ENCODE assay signal across 12 mouse cellular contexts in genomic region chr8:114455953-114456352, GRCm38 (mm10). TPM values are rescaled to one million over a fixed set of nuclear protein-coding genes. Genes with fewer than 3 reads are reported as not detected.
A peak's percentile ranks its signal among the peaks of the same experiment; 100 is the strongest.
DNase-seq lines count a peak whose midpoint lies in the region; ATAC-seq and TF ChIP-seq lines count a peak whose summit lies in the region.
"Had no signal": no experiment of that assay in that cellular context is flagged by ENCODE, and none has a peak within 500 bp of the region (broad histone marks: within the 10 kb centered on the region; RNA-seq: fewer than 3 reads in every experiment).

No protein-coding gene starts in this region.

- H3K36me3 ChIP-seq in ES-E14 (ENCODE audit: control insufficient read depth, insufficient read depth, low read length, poor library complexity, severe bottlenecking), result no peaks in the 10 kb centered on the region; the same call in 1 of the 2 replicates
- H3K36me3 ChIP-seq in heart, embryonic 12.5 days, result no peaks in the 10 kb centered on the region
- H3K36me3 ChIP-seq in hindbrain, embryonic 14.5 days (replicated peaks; ENCODE audit: control insufficient read depth, insufficient read depth), result no peaks in the 10 kb centered on the region
- H3K36me3 ChIP-seq: neural tube, embryonic 13.5 days had no signal

- H3K4me2 ChIP-seq in heart, embryonic 12.5 days, result peak overlapping the region; percentile 60
- no peak overlapping the region for H3K4me2 ChIP-seq in hindbrain, embryonic 14.5 days (replicated peaks)
- H3K4me2 ChIP-seq: neural tube, embryonic 13.5 days had no signal

- no peaks in the 10 kb centered on the region for H3K9me3 ChIP-seq in ES-E14 (ENCODE audit: control insufficient read depth, insufficient read depth, low read depth, low read length)
- no peaks in the 10 kb centered on the region for H3K9me3 ChIP-seq in heart, embryonic 12.5 days (replicated peaks)
- no peaks in the 10 kb centered on the region for H3K9me3 ChIP-seq in hindbrain, embryonic 14.5 days (ENCODE audit: control insufficient read depth, low read length)
- H3K9me3 ChIP-seq: neural tube, embryonic 13.5 days had no signal

- 32% methylated on average over 15 of the region's 15 CpGs for WGBS in heart, embryonic 12.5 days
- WGBS in hindbrain, embryonic 14.5 days, result 77% methylated on average over 15 of the region's 15 CpGs

- in situ Hi-C loops in ES-E14 (cut with MboI; ENCODE audit: low sequenced_read_pairs in 2 of 2, unreplicated experiment in 2 of 2), result no loop called here

- no peaks in the 10 kb centered on the region for H3K4me1 ChIP-seq in ES-E14 (ENCODE audit: control insufficient read depth in 2 of 2, insufficient read depth in 2 of 2, low read length in 2 of 2, poor library complexity in 1 of 2)
- peaks cover 23% of the 10 kb centered on the region for H3K4me1 ChIP-seq in heart, embryonic 12.5 days (replicated peaks)
- peaks cover 4% of the 10 kb centered on the region for H3K4me1 ChIP-seq in hindbrain, embryonic 14.5 days (replicated peaks; ENCODE audit: control insufficient read depth, insufficient read depth, low read length)

- H3K4me3 ChIP-seq in ES-E14 (ENCODE audit: insufficient read depth in 1 of 2, low read depth in 1 of 2, low read length in 2 of 2, poor library complexity in 1 of 2, severe bottlenecking in 1 of 2), result peak overlapping the region; percentile 23 to 51; a peak in 3 of 4 replicates
- peak overlapping the region; percentile 28; the same call in 1 of the 2 replicates for H3K4me3 ChIP-seq in heart, embryonic 12.5 days
- no peak overlapping the region for H3K4me3 ChIP-seq in hindbrain, embryonic 14.5 days (replicated peaks; ENCODE audit: low read length)
- H3K4me3 ChIP-seq: neural tube, embryonic 13.5 days had no signal

- peak overlapping the region; percentile 38 for H3K9ac ChIP-seq in ES-E14 (ENCODE audit: insufficient read depth, low read depth, low read length, poor library complexity, severe bottlenecking)
- H3K9ac ChIP-seq in heart, embryonic 12.5 days, result peak overlapping the region; percentile 59
- no peak overlapping the region for H3K9ac ChIP-seq in hindbrain, embryonic 14.5 days
- H3K9ac ChIP-seq: neural tube, embryonic 13.5 days had no signal

- ATAC-seq in heart, embryonic 12.5 days (ENCODE audit: insufficient number of reproducible peaks, low FRiP score), result peak; percentile 71
- ATAC-seq in hindbrain, embryonic 14.5 days (ENCODE audit: low FRiP score), result no peak
- ATAC-seq: activated CD4-positive, CD25-positive, alpha-beta regulatory T cell, adult 4 months had no signal

- no peak overlapping the region for H3K27ac ChIP-seq in ES-E14 (ENCODE audit: insufficient read depth, low read depth, low read length, poor library complexity, severe bottlenecking)
- H3K27ac ChIP-seq in heart, embryonic 12.5 days (ENCODE audit: poor library complexity, severe bottlenecking), result peak overlapping the region; percentile 88
- H3K27ac ChIP-seq in hindbrain, embryonic 14.5 days, result no peak overlapping the region
- H3K27ac ChIP-seq: neural tube, embryonic 13.5 days had no signal

- H3K27me3 ChIP-seq in heart, embryonic 12.5 days (replicated peaks), result 0 out of 2 replicates have a peak, but pooled peaks cover 3% of the 10 kb centered on the region
- no peaks in the 10 kb centered on the region for H3K27me3 ChIP-seq in hindbrain, embryonic 14.5 days (ENCODE audit: control insufficient read depth, insufficient read depth, low read length)

- DNase-seq in cerebellum, adult 11 months, result peak; percentile 33
- DNase-seq in cerebellum, postnatal 4 days (ENCODE audit: low spot score in 2 of 2), result no peak
- DNase-seq in ES-E14 (ENCODE audit: low read depth, low spot score), result no peak
- peak; percentile 65 to 77 for DNase-seq in lung, adult 18-20 months
- DNase-seq in hindbrain, embryonic 14.5 days (ENCODE audit: low spot score), result no peak
- no peak for DNase-seq in spleen, adult 18-20 months
- DNase-seq in urinary bladder, postnatal 4 days (ENCODE audit: low spot score in 2 of 2), result no peak

TF ChIP-seq in ES-E14, 5 proteins besides CTCF, POLR2A, EP300 and RAD21:
- TF ChIP-seq ZC3H11A (IDR thresholded peaks at IDR 0.05; ENCODE audit: borderline replicate concordance, low read depth, low read length) (no peak), ZNF384 (IDR thresholded peaks at IDR 0.05; ENCODE audit: low read depth, low read length) (no peak), HCFC1 (IDR thresholded peaks at IDR 0.05; ENCODE audit: borderline replicate concordance, insufficient read depth, low read length) (no peak), MAFK (IDR thresholded peaks at IDR 0.05; ENCODE audit: insufficient read depth, low read depth, low read length) (no peak), CHD2 (IDR thresholded peaks at IDR 0.05; ENCODE audit: low read depth, low read length) (no peak)

RNA-seq across cellular contexts. Expression of gene Wwox, which starts 16.5 kb away (rescaled TPM):
- 12.5 and 15.2 TPM in 2 replicates for total RNA-seq in ES-E14 (2012; rRNA removed)
- 10.4 and 11.4 TPM in 2 replicates for polyA plus RNA-seq in heart, embryonic 12.5 days (2016; fragmentation: Nextera tagmentation; extraction: Ambion mirVana)
- 12.5 and 12.7 TPM in 2 replicates for polyA plus RNA-seq in hindbrain, embryonic 14.5 days (2014; fragmentation: Nextera tagmentation; extraction: Ambion mirVana)

RNA-seq across cellular contexts. Expression of gene Clec3a, which starts 38.1 kb away (rescaled TPM):
- not detected in 2 replicates for total RNA-seq in ES-E14 (2012; rRNA removed)
- polyA plus RNA-seq in heart, embryonic 12.5 days (2016; fragmentation: Nextera tagmentation; extraction: Ambion mirVana), result not detected in 2 replicates
- polyA plus RNA-seq in hindbrain, embryonic 14.5 days (2014; fragmentation: Nextera tagmentation; extraction: Ambion mirVana), result not detected in 2 replicates
- polyA plus RNA-seq: activated CD4-positive, CD25-positive, alpha-beta regulatory T cell, adult 4 months; embryonic facial prominence, embryonic 11.5 days; neural tube, embryonic 13.5 days; testis, adult 2 months had no signal

Comparison
In these comparisons a context has a peak if more than half of its experiments do, and no peak if none do; other contexts are left out.
1. DNase-seq: peak in cerebellum, adult 11 months (single experiment) and lung, adult 18-20 months (2 of 2); none in cerebellum, postnatal 4 days (0 of 2), ES-E14 (single experiment), hindbrain, embryonic 14.5 days (single experiment), spleen, adult 18-20 months (0 of 2) and urinary bladder, postnatal 4 days (0 of 2).